Mouse (Mus musculus) macrophage (primary cell): ENCODE results near the gene Pde4d. TPM values are rescaled to one million over a fixed set of nuclear protein-coding genes. Genes with fewer than 3 reads are reported as not detected.

ENCODE experiments used
- H3K27ac ChIP-seq: fragments of 350-480 bp; formaldehyde crosslinking; 2 replicates; pipeline ENCODE4 v1.9.0; 2021
- H3K36me3 ChIP-seq: fragments of 350-480 bp; formaldehyde crosslinking; 2 replicates; pipeline ENCODE4 v1.9.0; 2021; ENCODE audit errors: inconsistent target
- H3K4me3 ChIP-seq: fragments of 350-480 bp; formaldehyde crosslinking; 2 replicates; pipeline ENCODE4 v1.9.0; 2021; ENCODE audit errors: inconsistent target
- H3K79me2 ChIP-seq: fragments of 350-480 bp; formaldehyde crosslinking; 2 replicates; pipeline ENCODE4 v1.9.0; 2021; ENCODE audit errors: inconsistent target
- WGBS: methylation state at CpG from one replicate; pipeline ENCODE4 v1.1.7; 2026; ENCODE audit warnings: inconsistent platforms; ENCODE audit not compliant: missing documents; 5-methylcytosine and 5-hydroxymethylcytosine counted together
- polyA plus RNA-seq: library from polyadenylated mRNA; stranded (reverse); fragments of 250-400 nt; gene quantifications from 3 replicates; pipeline ENCODE4 v1.2.4, GENCODE M21; 2018; ENCODE audit warnings: inconsistent platforms

Gene Pde4d
- polyA plus RNA-seq, 1 experiment from 2014 or later: 0.82 TPM

GRCm38 (mm10) chr13:109260220-109260795 lies 810.6 kb downstream of the Pde4d start:
- Histone ChIP-seq H3K4me3 (peak overlapping the region; percentile 27), H3K79me2 (no peaks in the 10 kb centered on the region), H3K27ac (no peak overlapping the region), H3K36me3 (no peaks in the 10 kb centered on the region)
- WGBS: 7% methylated on average over 23 of the region's 23 CpGs

- Histone ChIP-seq H3K27ac (no peak overlapping the region), H3K79me2 (no peaks in the 10 kb centered on the region), H3K36me3 (no peaks in the 10 kb centered on the region), H3K4me3 (peak overlapping the region; percentile 27)
- 5% methylated on average over 17 of the region's 17 CpGs for WGBS
These were observed 811.2 kb downstream of the Pde4d start for GRCm38 (mm10) chr13:109260796-109261516.

DNA sequence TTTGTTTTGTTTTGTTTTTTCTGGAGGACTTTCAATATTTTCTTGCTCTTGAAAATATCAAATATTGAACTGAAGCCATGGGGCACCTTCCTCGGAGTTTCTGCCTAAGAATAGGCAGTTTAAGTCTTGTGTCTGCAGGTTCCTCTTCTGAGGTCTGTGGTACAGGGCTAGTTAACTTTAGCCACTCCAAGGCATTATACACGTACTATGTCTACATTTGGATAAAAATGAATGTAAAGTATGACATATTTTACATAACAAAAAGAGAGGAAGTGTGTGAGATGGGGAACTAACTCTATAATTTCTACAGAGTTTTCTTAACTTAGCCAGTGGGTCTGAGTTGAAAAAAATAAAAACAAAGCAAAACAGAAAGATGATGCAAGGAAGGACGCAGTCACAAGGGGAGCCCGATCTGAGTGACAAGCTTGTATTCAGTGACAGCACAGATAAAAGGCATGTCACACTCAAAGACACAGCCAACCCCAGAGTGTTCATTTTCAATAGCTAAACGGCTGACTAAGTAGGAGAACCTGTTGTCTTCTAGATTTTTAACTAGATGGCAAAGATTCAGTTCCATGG lies 812.0 kb downstream of the Pde4d start:
- Histone ChIP-seq H3K4me3 (peak overlapping the region; percentile 27), H3K27ac (peak overlapping the region; percentile 31)
- 0% methylated on average over 5 of the region's 5 CpGs for WGBS

GRCm38 (mm10) chr13:109262501-109262900 lies 812.8 kb downstream of the Pde4d start:
- Histone ChIP-seq H3K27ac (peak overlapping the region; percentile 31), H3K79me2 (no peaks in the 10 kb centered on the region), H3K4me3 (peak overlapping the region; percentile 27; the same call in 1 of the 2 replicates), H3K36me3 (no peaks in the 10 kb centered on the region)
- 21% methylated on average over 5 of the region's 5 CpGs for WGBS

More for the DNA sequence above, 812.0 kb downstream of the Pde4d start:
- Histone ChIP-seq H3K36me3 (no peaks in the 10 kb centered on the region), H3K79me2 (no peaks in the 10 kb centered on the region)

- Histone ChIP-seq H3K36me3 (no peaks in the 10 kb centered on the region), H3K4me3 (no peak overlapping the region), H3K79me2 (no peaks in the 10 kb centered on the region), H3K27ac (no peak overlapping the region)
These were observed 814.1 kb downstream of the Pde4d start for GRCm38 (mm10) chr13:109263833-109264232.

GRCm38 (mm10) chr13:109268253-109268652 lies 818.5 kb downstream of the Pde4d start:
- WGBS: 89% methylated on average over 3 of the region's 3 CpGs
- Histone ChIP-seq H3K36me3 (no peaks in the 10 kb centered on the region), H3K27ac (no peak overlapping the region), H3K4me3 (no peak overlapping the region), H3K79me2 (no peaks in the 10 kb centered on the region)

DNA sequence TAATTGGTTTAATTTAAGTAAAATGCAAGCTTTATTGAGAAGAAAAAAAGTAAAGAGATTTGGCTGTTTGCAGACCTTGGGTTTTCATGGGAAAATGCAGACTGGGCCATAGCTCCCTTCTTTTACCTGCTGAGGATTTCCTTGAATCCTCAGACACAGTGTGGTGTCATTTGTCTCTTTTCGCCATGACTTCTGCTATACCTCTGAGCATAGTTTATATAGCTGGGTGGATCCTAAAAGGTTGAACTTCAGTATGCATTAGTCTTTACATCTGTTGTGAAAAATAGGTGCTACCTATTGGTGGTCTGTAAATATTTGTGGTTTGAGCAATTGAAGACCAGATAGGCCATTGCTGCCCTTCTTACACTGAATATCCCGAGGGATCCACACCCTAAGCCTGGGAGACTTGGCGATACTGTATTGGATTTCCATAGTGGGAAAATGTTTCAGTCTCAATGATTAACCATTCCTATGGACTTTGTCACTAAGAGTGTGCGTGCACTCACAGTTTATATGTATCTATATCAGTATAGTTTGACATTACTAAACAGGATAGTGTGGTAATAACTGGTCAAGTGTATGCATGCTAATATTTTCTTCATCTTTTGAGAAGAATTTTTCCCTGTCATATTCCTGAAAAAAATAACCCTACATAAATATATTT lies 819.0 kb downstream of the Pde4d start:
- Histone ChIP-seq H3K79me2 (no peaks in the 10 kb centered on the region), H3K36me3 (no peaks in the 10 kb centered on the region), H3K27ac (no peak overlapping the region), H3K4me3 (no peak overlapping the region)
- WGBS: 97% methylated on average over 4 of the region's 4 CpGs

DNA sequence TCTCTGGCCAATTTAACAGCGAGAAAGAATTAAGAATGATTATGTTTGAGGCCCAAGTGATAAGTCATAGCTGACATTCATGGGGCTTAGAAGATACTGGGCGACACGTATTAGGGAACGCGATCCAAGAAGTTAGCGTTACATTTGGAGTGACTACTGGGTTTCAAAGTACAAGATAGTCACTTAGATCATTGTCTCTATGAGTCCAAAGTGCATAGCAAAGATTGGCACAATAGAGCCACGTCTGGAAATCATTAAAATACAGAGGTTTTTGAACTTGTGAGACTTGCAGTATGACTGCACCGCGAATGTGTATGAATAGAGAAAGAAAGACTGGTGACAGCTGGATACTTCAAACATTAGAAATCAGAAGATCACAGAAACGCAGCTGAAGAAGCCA lies 825.1 kb downstream of the Pde4d start:
- over 99% methylated on average over 10 of the region's 10 CpGs for WGBS
- H3K36me3 ChIP-seq: no peaks in the 10 kb centered on the region
- H3K27ac ChIP-seq: no peak overlapping the region
- H3K79me2 ChIP-seq: no peaks in the 10 kb centered on the region
- no peak overlapping the region for H3K4me3 ChIP-seq

DNA sequence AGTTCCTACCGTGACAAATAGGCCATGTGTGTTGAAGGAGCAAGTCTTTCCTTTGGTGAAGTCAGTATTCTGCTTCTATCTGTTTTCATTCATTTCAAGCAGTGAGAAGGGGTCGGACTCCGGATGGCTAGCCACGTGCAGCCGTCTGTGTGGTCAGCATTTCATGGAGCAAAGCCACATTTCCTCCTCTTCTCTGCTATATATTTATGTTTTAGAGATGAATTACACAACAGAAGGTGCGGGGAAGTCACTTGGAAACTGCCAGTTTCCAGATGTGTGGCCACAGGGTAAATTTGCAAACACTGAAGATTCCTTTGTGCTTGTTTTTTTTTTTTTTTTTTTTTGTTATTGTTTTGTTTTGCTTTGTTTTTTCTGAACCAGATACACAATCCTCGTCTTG lies 828.0 kb downstream of the Pde4d start:
- no peaks in the 10 kb centered on the region for H3K36me3 ChIP-seq
- no peaks in the 10 kb centered on the region for H3K79me2 ChIP-seq
- no peak overlapping the region for H3K27ac ChIP-seq
- no peak overlapping the region for H3K4me3 ChIP-seq
- 15% methylated on average over 7 of the region's 7 CpGs for WGBS

DNA sequence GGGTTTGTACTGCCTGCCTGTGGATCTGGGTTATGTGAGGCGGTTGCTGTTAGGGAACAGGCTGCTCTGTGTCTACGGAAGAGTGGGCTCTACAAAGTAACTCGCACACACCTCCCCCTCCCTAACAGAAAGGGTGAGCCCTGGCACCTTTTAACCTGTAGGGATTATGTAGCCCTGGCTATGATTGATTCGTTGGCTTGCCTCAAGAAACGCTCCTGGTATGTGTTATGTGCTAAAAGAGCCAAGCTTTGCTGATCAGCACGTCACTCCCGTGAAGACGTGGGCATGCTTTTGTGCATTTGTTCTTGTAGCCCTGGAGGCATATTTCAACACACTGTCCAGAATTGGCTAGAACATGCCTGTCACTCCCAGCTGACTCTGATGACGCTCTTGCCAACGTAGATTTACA lies 828.8 kb downstream of the Pde4d start:
- WGBS: 90% methylated on average over 10 of the region's 10 CpGs
- Histone ChIP-seq H3K27ac (no peak overlapping the region), H3K4me3 (no peak overlapping the region), H3K79me2 (no peaks in the 10 kb centered on the region), H3K36me3 (no peaks in the 10 kb centered on the region)

DNA sequence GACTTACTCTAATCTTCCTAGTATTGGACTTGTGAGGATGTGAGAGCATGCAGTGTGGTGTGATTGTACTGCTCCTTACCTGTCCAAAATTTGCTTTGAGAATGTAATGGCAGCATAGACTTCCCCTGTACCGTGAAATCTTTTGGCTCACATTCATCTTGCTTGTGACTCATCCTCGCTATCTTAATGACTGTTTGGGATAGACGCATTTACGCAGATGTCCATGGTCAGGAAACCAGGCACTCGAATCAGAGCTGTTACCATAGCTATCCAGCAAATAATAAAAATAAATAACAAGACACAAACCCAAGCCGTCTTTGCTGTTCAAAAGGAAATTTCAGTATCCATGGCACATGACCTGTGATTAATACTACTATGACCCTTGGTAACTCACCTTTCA lies 829.5 kb downstream of the Pde4d start:
- Histone ChIP-seq H3K4me3 (no peak overlapping the region), H3K79me2 (no peaks in the 10 kb centered on the region), H3K36me3 (no peaks in the 10 kb centered on the region), H3K27ac (no peak overlapping the region)
- 92% methylated on average over 6 of the region's 6 CpGs for WGBS

- Histone ChIP-seq H3K79me2 (no peaks in the 10 kb centered on the region), H3K36me3 (no peaks in the 10 kb centered on the region), H3K4me3 (no peak overlapping the region), H3K27ac (no peak overlapping the region)
- WGBS: 92% methylated on average over 5 of the region's 5 CpGs
These were observed 830.7 kb downstream of the Pde4d start for GRCm38 (mm10) chr13:109280433-109280832.

DNA sequence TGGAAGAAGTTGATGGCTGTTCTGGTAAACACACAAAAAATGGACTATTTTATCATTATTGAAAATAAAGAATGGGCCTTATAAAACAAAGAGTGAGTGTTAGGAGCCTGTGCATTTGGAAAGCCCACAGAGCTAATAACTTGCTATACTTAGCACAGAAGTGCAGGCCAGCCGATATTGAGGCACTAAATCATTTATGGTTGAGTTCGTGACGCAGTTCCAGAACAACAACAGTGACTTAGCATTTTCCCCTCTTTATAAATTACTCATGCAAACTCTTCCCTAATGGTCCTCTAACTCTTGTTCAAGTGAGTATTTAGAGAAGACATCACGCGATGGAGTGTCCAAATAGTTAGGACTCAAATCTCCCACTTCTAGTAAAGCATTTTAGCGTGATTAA lies 837.7 kb downstream of the Pde4d start:
- H3K79me2 ChIP-seq: no peaks in the 10 kb centered on the region
- H3K36me3 ChIP-seq: no peaks in the 10 kb centered on the region
- WGBS: 40% methylated on average over 6 of the region's 6 CpGs

GRCm38 (mm10) chr13:109290922-109291321 lies 841.2 kb downstream of the Pde4d start:
- 98% methylated on average over 4 of the region's 4 CpGs for WGBS
- no peaks in the 10 kb centered on the region for H3K79me2 ChIP-seq
- no peaks in the 10 kb centered on the region for H3K36me3 ChIP-seq
- no peak overlapping the region for H3K27ac ChIP-seq
- no peak overlapping the region for H3K4me3 ChIP-seq

More for the DNA sequence above, 837.7 kb downstream of the Pde4d start:
- Histone ChIP-seq H3K27ac (no peak overlapping the region), H3K4me3 (no peak overlapping the region)

DNA sequence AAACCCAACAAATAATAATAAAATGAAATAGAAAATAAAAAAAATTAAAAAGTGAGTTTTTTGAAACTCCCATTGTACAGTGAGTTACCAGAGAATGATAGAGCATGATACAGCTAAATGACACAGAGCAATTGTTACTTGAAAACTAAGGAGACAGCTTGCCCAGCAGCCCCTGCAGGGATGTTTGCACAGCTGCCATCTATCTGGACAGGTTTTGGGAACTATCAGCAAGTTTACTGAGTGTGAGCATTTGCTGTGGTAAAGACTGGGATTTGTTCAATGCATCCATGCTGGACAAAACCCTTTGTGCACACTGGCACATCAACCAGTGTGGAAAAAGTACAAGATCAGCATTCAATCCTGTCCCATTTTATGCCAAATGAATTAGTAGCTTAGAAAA lies 843.3 kb downstream of the Pde4d start:
- Histone ChIP-seq H3K79me2 (no peaks in the 10 kb centered on the region), H3K27ac (no peak overlapping the region), H3K36me3 (no peaks in the 10 kb centered on the region), H3K4me3 (no peak overlapping the region)
